Mouse (Mus musculus): ENCODE results near the gene Gm26992. TPM values are rescaled to one million over a fixed set of nuclear protein-coding genes. Genes with fewer than 3 reads are reported as not detected.
"Not testable (repeated sequence)": the region's sequence is repeated elsewhere in the genome, so short reads cannot be mapped to it uniquely, and the experiment has no call there.

Gm26992 gene
- polyA plus RNA-seq, 1 experiment from 2014 or later: not detected

DNA sequence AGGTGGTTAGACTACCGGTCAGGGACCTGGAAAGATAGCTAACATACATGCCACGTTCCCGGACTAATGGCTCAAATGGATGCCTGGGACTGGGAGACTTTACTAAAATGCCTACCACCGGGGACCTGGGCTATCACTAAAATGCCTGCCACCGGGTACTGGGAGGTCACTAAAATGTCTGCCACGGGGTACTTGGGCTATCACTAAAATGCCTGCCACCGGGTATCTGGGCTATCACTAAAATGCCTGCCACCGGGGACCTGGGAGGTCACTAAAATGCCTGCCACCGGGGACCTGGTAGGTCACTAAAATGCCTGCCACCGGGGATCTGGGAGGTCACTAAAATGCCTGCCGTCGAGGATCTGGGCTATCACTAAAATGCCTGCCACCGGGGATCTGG lies 26.6 kb downstream of the Gm26992 start:
- H3K4me1 ChIP-seq (replicated peaks); H3K36me3 ChIP-seq; H3K4me3 ChIP-seq; DNase-seq (ENCODE audit: low spot score); H3K27ac ChIP-seq; H3K9me3 ChIP-seq: not testable (repeated sequence)
- peaks cover 71% of the 10 kb centered on the region for H3K27me3 ChIP-seq (ENCODE audit: insufficient read depth, poor library complexity, severe bottlenecking)
- 50% methylated on average over 12 of the region's 13 CpGs for WGBS

DNA sequence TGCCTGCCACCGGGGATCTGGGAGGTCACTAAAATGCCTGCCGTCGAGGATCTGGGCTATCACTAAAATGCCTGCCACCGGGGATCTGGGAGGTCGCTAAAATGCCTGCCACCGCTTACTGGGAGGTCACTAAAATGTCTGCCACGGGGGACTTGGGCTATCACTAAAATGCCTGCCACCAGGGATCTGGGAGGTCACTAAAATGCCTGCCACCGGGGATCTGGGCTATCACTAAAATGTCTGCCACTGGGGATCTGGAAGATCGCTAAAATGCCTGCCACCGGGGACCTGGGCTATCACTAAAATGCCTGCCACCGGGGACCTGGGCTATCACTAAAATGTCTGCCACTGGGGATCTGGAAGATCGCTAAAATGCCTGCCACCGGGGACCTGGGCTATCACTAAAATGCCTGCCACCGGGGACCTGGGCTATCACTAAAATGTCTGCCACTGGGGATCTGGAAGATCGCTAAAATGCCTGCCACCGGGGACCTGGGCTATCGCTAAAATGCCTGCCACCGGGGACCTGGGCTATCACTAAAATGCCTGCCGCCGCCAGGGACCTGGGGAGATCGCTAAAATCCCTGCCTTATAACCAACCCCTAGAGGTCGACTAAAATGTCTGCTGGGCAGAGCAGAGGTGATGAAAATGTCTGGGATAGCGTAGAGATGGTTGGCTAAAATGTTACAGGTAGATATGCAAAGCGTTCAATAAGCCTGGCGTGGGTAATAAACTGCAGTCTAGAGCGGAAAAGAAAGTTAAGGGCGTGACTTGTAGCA lies 27.3 kb downstream of the Gm26992 start:
- not testable (repeated sequence) for H3K4me3 ChIP-seq; H3K27ac ChIP-seq; DNase-seq (ENCODE audit: low spot score); H3K36me3 ChIP-seq; H3K4me1 ChIP-seq (replicated peaks); H3K9me3 ChIP-seq
- H3K27me3 ChIP-seq (ENCODE audit: insufficient read depth, poor library complexity, severe bottlenecking): peaks cover 68% of the 10 kb centered on the region
- WGBS: 77% methylated on average over 25 of the region's 27 CpGs

GRCm38 (mm10) chrX:103452815-103453214 lies 31.0 kb downstream of the Gm26992 start:
- Histone ChIP-seq H3K9me3 (no peaks in the 10 kb centered on the region), H3K27me3 (ENCODE audit: insufficient read depth, poor library complexity, severe bottlenecking) (peaks cover 36% of the 10 kb centered on the region), H3K36me3 (no peaks in the 10 kb centered on the region), H3K4me3 (no peak overlapping the region), H3K4me1 (replicated peaks) (peaks cover 2% of the 10 kb centered on the region; the same call in 1 of the 2 replicates), H3K27ac (no peak overlapping the region)
- WGBS: 87% methylated on average over 6 of the region's 6 CpGs
- DNase-seq (ENCODE audit: low spot score): no peak

- Histone ChIP-seq H3K27me3 (ENCODE audit: insufficient read depth, poor library complexity, severe bottlenecking) (no peaks in the 10 kb centered on the region), H3K27ac (no peak overlapping the region), H3K36me3 (no peaks in the 10 kb centered on the region), H3K4me1 (replicated peaks) (no peaks in the 10 kb centered on the region), H3K9me3 (no peaks in the 10 kb centered on the region), H3K4me3 (no peak overlapping the region)
- WGBS: 74% methylated on average over 5 of the region's 5 CpGs
- DNase-seq (ENCODE audit: low spot score): no peak
These were observed 38.2 kb downstream of the Gm26992 start for GRCm38 (mm10) chrX:103460056-103460455.

DNA sequence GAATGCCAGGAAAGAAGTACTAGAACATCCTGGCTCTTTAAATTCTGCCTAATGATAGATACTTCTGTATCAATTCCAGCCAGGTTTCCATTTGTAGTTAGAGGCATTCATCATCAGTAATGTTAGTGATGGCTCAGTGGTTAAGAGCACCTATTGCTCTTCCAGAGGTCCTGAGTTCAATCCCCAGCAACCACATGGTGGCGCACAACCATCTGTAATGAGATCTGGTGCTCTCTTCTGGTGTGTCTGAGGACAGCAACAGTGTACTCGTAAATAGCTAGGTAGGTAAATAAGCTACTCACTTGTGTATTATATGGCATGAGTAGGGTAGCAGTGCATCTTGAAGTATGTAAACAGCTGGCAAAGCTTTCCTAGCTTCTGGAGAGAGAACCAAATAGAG lies 47.2 kb downstream of the Gm26992 start:
- Histone ChIP-seq H3K36me3 (peaks cover 21% of the 10 kb centered on the region), H3K4me1 (replicated peaks) (no peaks in the 10 kb centered on the region), H3K9me3 (no peaks in the 10 kb centered on the region), H3K27ac (no peak overlapping the region), H3K4me3 (no peak overlapping the region), H3K27me3 (ENCODE audit: insufficient read depth, poor library complexity, severe bottlenecking) (no peaks in the 10 kb centered on the region)
- WGBS: 74% methylated on average over 2 of the region's 2 CpGs
- no peak for DNase-seq (ENCODE audit: low spot score)

GRCm38 (mm10) chrX:103472346-103472745 lies 50.5 kb downstream of the Gm26992 start:
- H3K27me3 ChIP-seq (ENCODE audit: insufficient read depth, poor library complexity, severe bottlenecking): no peaks in the 10 kb centered on the region
- no peak overlapping the region for H3K27ac ChIP-seq
- no peak overlapping the region for H3K4me3 ChIP-seq
- H3K36me3 ChIP-seq: peaks cover 14% of the 10 kb centered on the region
- 87% methylated on average over 3 of the region's 3 CpGs for WGBS
- H3K4me1 ChIP-seq (replicated peaks): no peaks in the 10 kb centered on the region
- no peaks in the 10 kb centered on the region for H3K9me3 ChIP-seq
- no peak for DNase-seq (ENCODE audit: low spot score)

- Histone ChIP-seq H3K9me3 (0 out of 2 replicates have a peak, but pooled peaks cover 4% of the 10 kb centered on the region), H3K27me3 (ENCODE audit: insufficient read depth, poor library complexity, severe bottlenecking) (no peaks in the 10 kb centered on the region), H3K4me1 (replicated peaks) (no peaks in the 10 kb centered on the region), H3K36me3 (0 out of 2 replicates have a peak, but pooled peaks cover under 1% of the 10 kb centered on the region), H3K4me3 (no peak overlapping the region), H3K27ac (no peak overlapping the region)
- DNase-seq (ENCODE audit: low spot score): peak; percentile 59
- WGBS: 14% methylated on average over 3 of the region's 3 CpGs
These were observed 55.7 kb downstream of the Gm26992 start for GRCm38 (mm10) chrX:103477507-103477906.

- Histone ChIP-seq H3K9me3 (0 out of 2 replicates have a peak, but pooled peaks cover 4% of the 10 kb centered on the region), H3K4me1 (replicated peaks) (no peaks in the 10 kb centered on the region), H3K27ac (peak overlapping the region; percentile 85), H3K4me3 (peak overlapping the region; percentile 50), H3K27me3 (ENCODE audit: insufficient read depth, poor library complexity, severe bottlenecking) (no peaks in the 10 kb centered on the region), H3K36me3 (no peaks in the 10 kb centered on the region)
- 68% methylated on average over 32 of the region's 32 CpGs for WGBS
- peak; percentile 33 for DNase-seq (ENCODE audit: low spot score)
These were observed 59.7 kb downstream of the Gm26992 start for GRCm38 (mm10) chrX:103481243-103482096.

DNA sequence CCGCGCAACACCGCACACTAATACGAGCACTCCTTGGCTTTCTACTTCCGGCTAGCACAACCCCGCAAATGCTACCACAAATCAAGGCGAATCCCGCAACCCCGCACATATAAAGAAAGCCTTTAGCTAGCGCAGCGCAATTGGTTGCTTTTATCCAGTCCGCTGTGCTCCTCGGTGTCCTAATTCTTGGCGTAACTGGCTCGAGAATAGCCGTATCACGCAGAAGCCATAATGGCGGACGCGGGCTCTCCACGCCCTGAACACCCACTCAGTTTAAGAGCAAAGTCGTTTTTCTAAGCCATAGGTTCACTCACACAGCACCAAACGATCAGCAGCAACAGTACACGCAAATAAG lies 60.3 kb downstream of the Gm26992 start:
- 75% methylated on average over 24 of the region's 24 CpGs for WGBS
- no peaks in the 10 kb centered on the region for H3K36me3 ChIP-seq
- peak overlapping the region; percentile 85 for H3K27ac ChIP-seq
- H3K27me3 ChIP-seq (ENCODE audit: insufficient read depth, poor library complexity, severe bottlenecking): no peaks in the 10 kb centered on the region
- H3K9me3 ChIP-seq: 0 out of 2 replicates have a peak, but pooled peaks cover 4% of the 10 kb centered on the region
- DNase-seq (ENCODE audit: low spot score): no peak
- no peaks in the 10 kb centered on the region for H3K4me1 ChIP-seq (replicated peaks)
- H3K4me3 ChIP-seq: peak overlapping the region; percentile 50

GRCm38 (mm10) chrX:103483047-103483446 lies 61.2 kb downstream of the Gm26992 start:
- 66% methylated on average over 17 of the region's 17 CpGs for WGBS
- Histone ChIP-seq H3K36me3 (no peaks in the 10 kb centered on the region), H3K4me3 (peak overlapping the region; percentile 50), H3K4me1 (replicated peaks) (no peaks in the 10 kb centered on the region), H3K9me3 (0 out of 2 replicates have a peak, but pooled peaks cover 4% of the 10 kb centered on the region), H3K27me3 (ENCODE audit: insufficient read depth, poor library complexity, severe bottlenecking) (no peaks in the 10 kb centered on the region), H3K27ac (no peak overlapping the region; the same call in 1 of the 2 replicates)
- DNase-seq (ENCODE audit: low spot score): peak; percentile 15

- Histone ChIP-seq H3K4me3 (no peak overlapping the region), H3K27me3 (ENCODE audit: insufficient read depth, poor library complexity, severe bottlenecking) (no peaks in the 10 kb centered on the region), H3K4me1 (replicated peaks) (no peaks in the 10 kb centered on the region), H3K36me3 (no peaks in the 10 kb centered on the region), H3K27ac (no peak overlapping the region), H3K9me3 (0 out of 2 replicates have a peak, but pooled peaks cover 4% of the 10 kb centered on the region)
- DNase-seq (ENCODE audit: low spot score): peak; percentile 38
- WGBS: 48% methylated on average over 2 of the region's 2 CpGs
These were observed 62.2 kb downstream of the Gm26992 start for GRCm38 (mm10) chrX:103484050-103484449.

DNA sequence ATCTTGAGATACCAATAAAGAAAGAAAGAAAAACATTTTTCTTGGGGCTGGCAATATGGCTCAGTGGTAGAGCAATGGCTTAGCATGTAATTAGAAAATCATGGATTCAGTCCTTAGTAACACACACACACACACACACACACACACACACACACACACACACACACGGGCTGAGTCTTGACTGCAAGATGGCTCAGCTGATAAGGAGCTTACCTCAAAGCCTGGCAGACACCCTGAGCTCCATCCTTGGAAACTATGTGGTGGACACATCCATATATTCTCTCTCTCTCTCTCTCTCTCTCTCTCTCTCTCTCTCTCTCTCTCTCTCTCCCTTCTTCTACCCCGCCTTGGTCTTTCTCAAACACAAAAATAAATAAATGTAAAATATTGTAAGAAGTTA lies 69.0 kb downstream of the Gm26992 start:
- H3K9me3 ChIP-seq: no peaks in the 10 kb centered on the region
- no peaks in the 10 kb centered on the region for H3K27me3 ChIP-seq (ENCODE audit: insufficient read depth, poor library complexity, severe bottlenecking)
- no peaks in the 10 kb centered on the region for H3K36me3 ChIP-seq
- no peak for DNase-seq (ENCODE audit: low spot score)
- H3K4me3 ChIP-seq: no peak overlapping the region
- WGBS: 75% methylated on average over 2 of the region's 2 CpGs
- no peak overlapping the region for H3K27ac ChIP-seq
- H3K4me1 ChIP-seq (replicated peaks): peaks cover 16% of the 10 kb centered on the region

Measured in hindbrain, embryonic 10.5 days (tissue).